Mouse (Mus musculus): Measurements from ENCODE around the gene Hmga2. TPM values are rescaled to one million over a fixed set of nuclear protein-coding genes. Genes with fewer than 3 reads are reported as not detected.

The Hmga2 gene
- polyA plus RNA-seq, 1 experiment, result 40.7 TPM

DNA sequence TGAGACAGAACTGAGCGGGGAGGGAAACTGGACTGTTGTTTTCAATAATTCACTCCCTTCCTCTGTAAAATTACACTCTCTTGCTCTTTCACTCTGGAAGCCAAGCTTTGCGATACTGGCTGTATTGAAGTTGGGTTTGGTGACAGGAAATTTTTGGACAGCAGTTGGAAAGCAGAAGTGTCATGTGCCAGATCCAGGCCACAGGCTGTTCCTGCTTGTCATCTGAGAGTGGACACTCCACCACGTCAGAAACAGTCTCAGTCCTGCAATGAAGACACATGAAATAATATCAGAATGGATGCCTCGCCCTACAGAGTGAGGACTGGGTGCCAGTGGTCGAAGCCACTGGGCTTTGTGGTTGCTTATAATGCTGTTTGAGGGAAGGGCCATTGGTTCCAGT, 15.2 kb upstream of the Hmga2 start:
- no peaks in the 10 kb centered on the region for H3K36me3 ChIP-seq (ENCODE audit: control insufficient read depth, insufficient read depth, low read length, poor library complexity, severe bottlenecking)
- TF ChIP-seq EP300 (IDR thresholded peaks at IDR 0.05; ENCODE audit: insufficient read depth, low read depth, low read length) (no peak), CTCF (IDR thresholded peaks at IDR 0.05; ENCODE audit: low read depth, low read length) (no peak), POLR2A (IDR thresholded peaks at IDR 0.05; ENCODE audit: insufficient read depth, low read length) (no peak)
- no peaks in the 10 kb centered on the region for H3K4me1 ChIP-seq (ENCODE audit: control insufficient read depth, insufficient read depth, low read length)
- no peak overlapping the region for H3K9ac ChIP-seq (ENCODE audit: low read depth, poor library complexity, severe bottlenecking)
- H3K27ac ChIP-seq (ENCODE audit: insufficient read depth, low read length), result no peak overlapping the region
- H3K9me3 ChIP-seq (replicated peaks; ENCODE audit: control insufficient read depth, insufficient read depth, low read length, poor library complexity, severe bottlenecking), result peaks cover 10% of the 10 kb centered on the region
- no peak overlapping the region for H3K4me3 ChIP-seq (ENCODE audit: low read depth, low read length)
- H3K27me3 ChIP-seq (ENCODE audit: control insufficient read depth, insufficient read depth, low read length, poor library complexity, severe bottlenecking), result no peaks in the 10 kb centered on the region

DNA sequence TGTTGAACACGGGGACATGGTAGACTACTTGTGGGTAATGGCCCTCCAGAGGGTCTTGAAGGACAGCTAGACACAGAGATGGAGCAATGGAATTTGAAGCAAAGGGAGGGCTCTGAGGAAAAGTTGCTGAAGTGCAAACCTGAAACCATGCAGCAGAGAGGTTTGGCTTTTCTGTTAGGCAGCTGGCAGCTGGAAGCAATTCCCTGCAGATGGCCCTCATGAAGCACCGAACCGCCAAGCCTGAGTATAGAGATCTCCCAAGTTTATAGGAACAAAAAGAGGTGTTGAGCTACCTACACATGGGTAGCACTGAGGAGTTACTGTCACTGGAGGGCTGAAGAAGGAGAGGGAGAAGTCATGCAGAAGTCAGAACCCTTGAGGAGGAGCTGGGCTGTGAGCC, 13.3 kb upstream of the Hmga2 start:
- H3K4me3 ChIP-seq (ENCODE audit: low read depth, low read length), result no peak overlapping the region
- no peak for TF ChIP-seq POLR2A (IDR thresholded peaks at IDR 0.05; ENCODE audit: insufficient read depth, low read length)
- no peak for TF ChIP-seq EP300 (IDR thresholded peaks at IDR 0.05; ENCODE audit: insufficient read depth, low read depth, low read length)
- no peak for TF ChIP-seq CTCF (IDR thresholded peaks at IDR 0.05; ENCODE audit: low read depth, low read length)
- no peak overlapping the region for H3K27ac ChIP-seq (ENCODE audit: insufficient read depth, low read length)
- H3K36me3 ChIP-seq (ENCODE audit: control insufficient read depth, insufficient read depth, low read length, poor library complexity, severe bottlenecking), result no peaks in the 10 kb centered on the region
- H3K27me3 ChIP-seq (ENCODE audit: control insufficient read depth, insufficient read depth, low read length, poor library complexity, severe bottlenecking), result no peaks in the 10 kb centered on the region
- H3K9me3 ChIP-seq (replicated peaks; ENCODE audit: control insufficient read depth, insufficient read depth, low read length, poor library complexity, severe bottlenecking), result peaks cover 11% of the 10 kb centered on the region
- H3K9ac ChIP-seq (ENCODE audit: low read depth, poor library complexity, severe bottlenecking), result no peak overlapping the region
- peaks cover 2% of the 10 kb centered on the region for H3K4me1 ChIP-seq (ENCODE audit: control insufficient read depth, insufficient read depth, low read length)

DNA sequence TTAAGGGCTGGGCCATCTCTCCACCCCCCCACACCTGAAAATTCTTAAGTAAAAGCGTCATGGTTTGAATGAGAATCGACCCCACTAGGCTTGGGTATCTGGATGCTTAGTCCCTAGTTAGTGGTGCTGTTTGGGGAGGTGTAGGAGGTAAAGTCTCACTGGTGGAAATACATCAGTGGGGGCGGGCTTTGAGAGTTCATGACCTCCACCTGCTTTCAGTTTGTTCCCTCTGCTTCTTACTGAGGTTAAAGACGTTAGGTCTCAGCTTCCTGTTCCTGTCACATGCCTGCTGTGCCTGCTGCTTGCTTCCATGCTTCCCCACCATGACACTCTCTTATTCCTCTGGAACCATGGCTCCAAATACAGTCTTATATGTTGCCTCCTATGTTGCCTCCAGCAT, 12.3 kb upstream of the Hmga2 start:
- TF ChIP-seq POLR2A (IDR thresholded peaks at IDR 0.05; ENCODE audit: insufficient read depth, low read length), result no peak
- Histone ChIP-seq H3K27me3 (ENCODE audit: control insufficient read depth, insufficient read depth, low read length, poor library complexity, severe bottlenecking) (no peaks in the 10 kb centered on the region), H3K9me3 (replicated peaks; ENCODE audit: control insufficient read depth, insufficient read depth, low read length, poor library complexity, severe bottlenecking) (peaks cover 11% of the 10 kb centered on the region), H3K4me3 (ENCODE audit: low read depth, low read length) (no peak overlapping the region), H3K9ac (ENCODE audit: low read depth, poor library complexity, severe bottlenecking) (no peak overlapping the region), H3K27ac (ENCODE audit: insufficient read depth, low read length) (no peak overlapping the region), H3K36me3 (ENCODE audit: control insufficient read depth, insufficient read depth, low read length, poor library complexity, severe bottlenecking) (no peaks in the 10 kb centered on the region), H3K4me1 (ENCODE audit: control insufficient read depth, insufficient read depth, low read length) (peaks cover 2% of the 10 kb centered on the region)

DNA sequence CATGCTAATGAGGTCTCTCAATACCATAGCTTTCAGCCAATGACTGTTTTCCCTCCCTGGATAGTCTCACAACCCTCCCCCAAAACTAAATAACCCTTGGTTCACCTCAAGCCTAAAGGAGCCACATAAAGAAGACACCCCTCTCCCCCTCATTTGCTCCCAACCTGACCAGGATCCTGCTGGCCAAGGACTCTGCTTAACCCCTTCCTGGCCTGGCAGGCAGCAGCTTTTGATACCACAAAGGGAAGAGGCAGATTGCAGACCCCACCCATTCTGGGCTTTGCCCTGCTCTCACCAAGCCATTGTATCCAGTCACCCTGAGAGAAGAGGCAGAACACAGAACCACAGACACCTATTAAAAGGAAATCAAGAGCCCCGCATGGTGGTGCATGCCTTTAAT, 11.6 kb upstream of the Hmga2 start:
- Histone ChIP-seq H3K27me3 (ENCODE audit: control insufficient read depth, insufficient read depth, low read length, poor library complexity, severe bottlenecking) (no peaks in the 10 kb centered on the region), H3K4me1 (ENCODE audit: control insufficient read depth, insufficient read depth, low read length) (peaks cover 2% of the 10 kb centered on the region), H3K4me3 (ENCODE audit: low read depth, low read length) (no peak overlapping the region), H3K9ac (ENCODE audit: low read depth, poor library complexity, severe bottlenecking) (no peak overlapping the region), H3K9me3 (replicated peaks; ENCODE audit: control insufficient read depth, insufficient read depth, low read length, poor library complexity, severe bottlenecking) (peaks cover 11% of the 10 kb centered on the region), H3K27ac (ENCODE audit: insufficient read depth, low read length) (no peak overlapping the region), H3K36me3 (ENCODE audit: control insufficient read depth, insufficient read depth, low read length, poor library complexity, severe bottlenecking) (no peaks in the 10 kb centered on the region)
- TF ChIP-seq CTCF (IDR thresholded peaks at IDR 0.05; ENCODE audit: low read depth, low read length), result no peak
- TF ChIP-seq POLR2A (IDR thresholded peaks at IDR 0.05; ENCODE audit: insufficient read depth, low read length), result no peak
- TF ChIP-seq EP300 (IDR thresholded peaks at IDR 0.05; ENCODE audit: insufficient read depth, low read depth, low read length), result no peak

DNA sequence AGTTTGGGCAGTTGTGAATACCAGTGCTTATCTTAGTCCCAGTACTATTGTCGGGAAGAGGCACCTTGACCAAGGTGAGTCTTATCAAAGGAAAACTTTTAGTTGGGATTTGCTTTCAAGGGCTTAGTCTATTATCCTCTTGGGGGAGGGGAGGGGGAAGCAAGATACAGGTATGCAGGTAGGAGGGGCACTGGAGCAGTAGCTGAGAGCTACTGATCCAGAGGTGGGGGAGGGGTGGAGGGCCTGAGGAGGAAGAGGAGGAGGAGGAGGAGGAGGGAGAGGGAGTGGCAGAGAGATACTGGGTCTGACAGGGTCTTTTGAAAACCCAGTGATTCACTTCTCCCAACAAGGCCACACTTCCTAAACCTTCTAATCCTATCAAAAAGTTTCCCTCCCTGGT, 9.2 kb upstream of the Hmga2 start:
- no peak overlapping the region; the same call in 1 of the 2 replicates for H3K27ac ChIP-seq (ENCODE audit: insufficient read depth, low read length)
- TF ChIP-seq CTCF (IDR thresholded peaks at IDR 0.05; ENCODE audit: low read depth, low read length), result no peak
- no peak for TF ChIP-seq POLR2A (IDR thresholded peaks at IDR 0.05; ENCODE audit: insufficient read depth, low read length)
- TF ChIP-seq EP300 (IDR thresholded peaks at IDR 0.05; ENCODE audit: insufficient read depth, low read depth, low read length), result 0 out of 2 replicates have a peak, but pooled peaks have one; percentile 7
- H3K36me3 ChIP-seq (ENCODE audit: control insufficient read depth, insufficient read depth, low read length, poor library complexity, severe bottlenecking), result no peaks in the 10 kb centered on the region
- H3K27me3 ChIP-seq (ENCODE audit: control insufficient read depth, insufficient read depth, low read length, poor library complexity, severe bottlenecking), result no peaks in the 10 kb centered on the region
- H3K9ac ChIP-seq (ENCODE audit: low read depth, poor library complexity, severe bottlenecking), result no peak overlapping the region
- no peak overlapping the region for H3K4me3 ChIP-seq (ENCODE audit: low read depth, low read length)
- peaks cover 11% of the 10 kb centered on the region for H3K9me3 ChIP-seq (replicated peaks; ENCODE audit: control insufficient read depth, insufficient read depth, low read length, poor library complexity, severe bottlenecking)
- H3K4me1 ChIP-seq (ENCODE audit: control insufficient read depth, insufficient read depth, low read length), result peaks cover 2% of the 10 kb centered on the region

DNA sequence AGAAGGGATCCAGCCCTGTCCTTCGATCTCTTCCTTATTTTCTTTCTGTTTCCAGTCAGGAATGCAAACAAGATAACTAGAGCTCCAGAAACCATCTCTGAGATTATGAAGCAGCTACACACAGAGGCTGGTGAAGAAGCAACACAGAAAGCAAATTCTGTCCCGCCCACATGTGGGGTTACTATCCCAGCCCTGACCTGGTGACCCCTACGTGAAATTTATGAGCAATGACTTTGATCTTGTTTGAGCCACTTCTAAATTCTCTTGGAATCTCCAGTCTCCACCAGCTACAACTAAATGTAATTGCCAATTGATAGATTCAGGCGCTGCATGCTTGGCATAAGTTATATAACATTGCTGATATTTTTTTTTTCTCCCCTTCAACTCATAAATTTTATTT, 7.9 kb upstream of the Hmga2 start:
- Histone ChIP-seq H3K9me3 (replicated peaks; ENCODE audit: control insufficient read depth, insufficient read depth, low read length, poor library complexity, severe bottlenecking) (peaks cover 11% of the 10 kb centered on the region), H3K9ac (ENCODE audit: low read depth, poor library complexity, severe bottlenecking) (no peak overlapping the region), H3K4me1 (ENCODE audit: control insufficient read depth, insufficient read depth, low read length) (peaks cover 2% of the 10 kb centered on the region), H3K27me3 (ENCODE audit: control insufficient read depth, insufficient read depth, low read length, poor library complexity, severe bottlenecking) (peaks cover 2% of the 10 kb centered on the region; the same call in 1 of the 2 replicates), H3K36me3 (ENCODE audit: control insufficient read depth, insufficient read depth, low read length, poor library complexity, severe bottlenecking) (no peaks in the 10 kb centered on the region), H3K4me3 (ENCODE audit: low read depth, low read length) (no peak overlapping the region), H3K27ac (ENCODE audit: insufficient read depth, low read length) (no peak overlapping the region)
- TF ChIP-seq CTCF (IDR thresholded peaks at IDR 0.05; ENCODE audit: low read depth, low read length) (no peak), EP300 (IDR thresholded peaks at IDR 0.05; ENCODE audit: insufficient read depth, low read depth, low read length) (no peak), POLR2A (IDR thresholded peaks at IDR 0.05; ENCODE audit: insufficient read depth, low read length) (no peak)

Measured in ES-Bruce4 (cell line).